Mouse (Mus musculus) thymus, adult 2 months (tissue): ENCODE results near the gene Rgs9bp. TPM values are rescaled to one million over a fixed set of nuclear protein-coding genes. Genes with fewer than 3 reads are reported as not detected.
A peak's percentile ranks its signal among the peaks of the same experiment; 100 is the strongest.

Experiments
- DNase-seq: peaks from one replicate; pipeline ENCODE4 v3.0.0; 2021
- H3K27ac ChIP-seq: fragments of 200-500 bp; 2 replicates; pipeline ENCODE4 v1.5.1; 2012; ENCODE audit warnings: low read length, control low read depth; ENCODE audit not compliant: control insufficient read depth, insufficient read depth
- H3K27me3 ChIP-seq: fragments of 200-500 bp; 2 replicates; pipeline ENCODE4 v1.6.1; 2012; ENCODE audit warnings: mild to moderate bottlenecking, low read length, moderate library complexity, mixed read lengths; ENCODE audit not compliant: control insufficient read depth, insufficient read depth
- H3K36me3 ChIP-seq: fragments of 200-500 bp; 2 replicates; pipeline ENCODE4 v1.6.1; 2012; ENCODE audit warnings: mild to moderate bottlenecking, low read length, moderate library complexity; ENCODE audit not compliant: control insufficient read depth, insufficient read depth
- H3K4me1 ChIP-seq: fragments of 200-500 bp; replicated peaks from 2 replicates; pipeline ENCODE4 v1.6.1; 2012; ENCODE audit warnings: low read length; ENCODE audit not compliant: control insufficient read depth, insufficient read depth
- H3K4me3 ChIP-seq: fragments of 200-500 bp; 2 replicates; pipeline ENCODE4 v1.5.1; 2012; ENCODE audit warnings: mild to moderate bottlenecking, low read length, control low read depth, moderate library complexity; ENCODE audit not compliant: control insufficient read depth, insufficient read depth
- CTCF ChIP-seq: fragments of 200-500 bp; IDR thresholded peaks from 2 replicates; pipeline ENCODE4 v1.5.1; 2012; ENCODE audit warnings: mild to moderate bottlenecking, control low read depth, low read length, moderate library complexity, borderline replicate concordance; ENCODE audit not compliant: control insufficient read depth, poor library complexity, insufficient read depth; ENCODE audit errors: extremely low read depth
- POLR2A ChIP-seq: fragments of 200-500 bp; IDR thresholded peaks from 2 replicates; pipeline ENCODE4 v1.6.1; 2012; ENCODE audit warnings: mild to moderate bottlenecking, low read length, control low read depth, moderate library complexity; ENCODE audit not compliant: control insufficient read depth, poor library complexity, insufficient read depth; ENCODE audit errors: extremely low read depth
- WGBS: fragments of 180-500 bp; shearing (Covaris S2); methylation state at CpG from one replicate; pipeline ENCODE4 v1.1.7; 2018; 5-methylcytosine and 5-hydroxymethylcytosine counted together
- polyA plus RNA-seq: library from polyadenylated mRNA; depleted of rRNA; stranded (reverse); fragments of >200 nt; gene quantifications from 2 replicates; pipeline ENCODE4 v1.2.3, GENCODE M21; 2012

Gene Rgs9bp
- polyA plus RNA-seq, 1 experiment: 0.26 TPM

DNA sequence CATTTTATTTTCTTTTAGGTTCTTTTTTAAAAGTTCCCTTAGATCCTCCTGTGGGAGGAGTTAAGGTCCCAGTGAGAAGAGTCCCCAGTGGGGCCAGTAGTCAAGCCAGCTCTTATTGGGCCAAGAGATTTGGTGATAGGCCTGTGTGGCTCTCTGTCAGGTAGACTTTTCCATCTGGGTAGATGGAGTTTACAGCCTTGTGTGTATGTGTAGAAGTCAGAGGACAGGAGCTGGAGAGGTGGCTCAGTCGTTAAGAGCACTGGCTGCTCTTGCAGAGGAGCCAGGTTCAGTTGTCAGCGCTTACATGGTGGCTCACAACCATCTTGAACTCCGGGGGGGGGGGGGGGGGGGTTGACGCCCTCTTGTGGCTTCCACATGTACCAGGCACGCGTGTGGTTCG is 4.1 kb upstream of the Rgs9bp start:
- peaks cover 14% of the 10 kb centered on the region for H3K36me3 ChIP-seq
- DNase-seq: no peak
- peaks cover 5% of the 10 kb centered on the region; the same call in 1 of the 2 replicates for H3K27me3 ChIP-seq
- 40% methylated on average over 7 of the region's 7 CpGs for WGBS
- no peak for TF ChIP-seq POLR2A
- TF ChIP-seq CTCF: no peak
- no peak overlapping the region for H3K4me3 ChIP-seq
- H3K4me1 ChIP-seq: peaks cover 28% of the 10 kb centered on the region
- H3K27ac ChIP-seq: no peak overlapping the region

- Histone ChIP-seq H3K27me3 (peaks cover 10% of the 10 kb centered on the region; the same call in 1 of the 2 replicates), H3K27ac (no peak overlapping the region), H3K4me1 (peaks cover 31% of the 10 kb centered on the region), H3K36me3 (peaks cover 14% of the 10 kb centered on the region), H3K4me3 (no peak overlapping the region)
- TF ChIP-seq CTCF (no peak), POLR2A (no peak)
- DNase-seq: no peak
- WGBS: 11% methylated on average over 9 of the region's 9 CpGs
Observed at GRCm38 (mm10) chr7:35588680-35589428, 3.5 kb upstream of the Rgs9bp start.

DNA sequence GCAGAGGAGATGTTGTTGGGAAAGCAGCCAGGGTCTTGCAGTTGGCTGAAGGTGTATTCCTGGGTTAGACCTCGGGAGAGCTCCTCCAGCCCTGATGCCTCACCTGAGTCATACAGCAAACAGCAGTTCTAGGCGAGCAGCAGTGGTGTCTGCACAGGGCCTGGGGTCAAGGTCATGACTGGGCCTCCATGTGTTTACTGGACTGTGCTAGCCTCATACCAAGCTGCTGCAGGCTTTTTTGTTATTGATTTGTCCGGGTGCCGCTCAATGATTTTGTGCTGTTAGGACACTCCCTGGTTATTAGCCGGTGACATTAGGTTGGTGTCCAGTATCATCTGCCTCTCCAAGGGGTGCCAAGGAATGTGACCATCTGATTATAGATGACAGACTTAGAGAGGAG is 2.3 kb upstream of the Rgs9bp start:
- no peak overlapping the region for H3K4me3 ChIP-seq

GRCm38 (mm10) chr7:35586906-35587445 is 1.6 kb upstream of the Rgs9bp start:
- Histone ChIP-seq H3K4me3 (peak overlapping the region; percentile 78), H3K27me3 (peaks cover 13% of the 10 kb centered on the region; the same call in 1 of the 2 replicates), H3K27ac (no peak overlapping the region), H3K36me3 (peaks cover 2% of the 10 kb centered on the region; the same call in 1 of the 2 replicates), H3K4me1 (peaks cover 31% of the 10 kb centered on the region)
- DNase-seq: peak; percentile 29
- 42% methylated on average over 15 of the region's 15 CpGs for WGBS
- TF ChIP-seq CTCF (no peak), POLR2A (no peak)

More for the DNA sequence above, 2.3 kb upstream of the Rgs9bp start:
- TF ChIP-seq CTCF (no peak), POLR2A (no peak)
- Histone ChIP-seq H3K36me3 (peaks cover 8% of the 10 kb centered on the region), H3K4me1 (peaks cover 31% of the 10 kb centered on the region), H3K27ac (no peak overlapping the region), H3K27me3 (peaks cover 13% of the 10 kb centered on the region; the same call in 1 of the 2 replicates)
- no peak for DNase-seq
- 87% methylated on average over 5 of the region's 5 CpGs for WGBS

GRCm38 (mm10) chr7:35586055-35586905 is 898 bp upstream of the Rgs9bp start, which contains the start of gene Ankrd27:
Gene Ankrd27, plus strand, starts transcription at chr7:35586244.
- Histone ChIP-seq H3K4me3 (peak within 1 kb of the TSS; percentile 78), H3K36me3 (no peaks in the 10 kb centered on the region), H3K27ac (no peak within 1 kb of the TSS), H3K4me1 (peaks cover 29% of the 10 kb centered on the region), H3K27me3 (peaks cover 13% of the 10 kb centered on the region; the same call in 1 of the 2 replicates)
- peak; percentile 96 for DNase-seq
- under 1% methylated on average over 49 of the region's 49 CpGs for whole genome bisulfite sequencing
- TF ChIP-seq CTCF: no peak
- TF ChIP-seq POLR2A: peak; percentile 62; the same call in 1 of the 2 replicates

DNA sequence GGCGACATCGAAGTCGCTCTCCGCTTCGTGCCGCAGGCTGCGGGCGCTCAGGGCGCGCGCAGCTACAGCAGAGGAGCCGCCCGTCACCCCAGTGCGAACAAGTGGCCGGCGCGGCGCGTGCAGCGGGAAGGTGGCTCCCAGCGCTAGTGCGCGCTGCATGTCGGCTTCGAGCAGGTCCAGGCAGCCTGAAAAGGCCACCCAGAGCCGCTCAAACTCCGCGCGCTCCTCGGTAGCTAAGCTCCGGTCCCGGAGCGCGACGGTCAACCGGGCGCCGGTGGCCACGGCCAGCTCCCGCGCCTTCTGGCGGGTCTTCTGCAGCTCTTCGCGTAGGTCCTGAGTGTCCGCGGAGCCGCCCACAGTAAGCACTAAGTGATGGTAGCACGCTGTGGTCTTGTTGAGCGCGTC is 594 bp downstream of the Rgs9bp start:
- Histone ChIP-seq H3K27ac (no peak overlapping the region), H3K4me1 (peaks cover 29% of the 10 kb centered on the region), H3K4me3 (peak overlapping the region; percentile 78), H3K27me3 (peaks cover 13% of the 10 kb centered on the region; the same call in 1 of the 2 replicates), H3K36me3 (no peaks in the 10 kb centered on the region)
- TF ChIP-seq CTCF (no peak), POLR2A (no peak)
- no peak for DNase-seq
- under 1% methylated on average over 50 of the region's 50 CpGs for WGBS
